Mouse (Mus musculus): ENCODE results near the gene Cdh12.
"Not testable (repeated sequence)": the region's sequence is repeated elsewhere in the genome, so short reads cannot be mapped to it uniquely, and the experiment has no call there.

Cdh12 gene

DNA sequence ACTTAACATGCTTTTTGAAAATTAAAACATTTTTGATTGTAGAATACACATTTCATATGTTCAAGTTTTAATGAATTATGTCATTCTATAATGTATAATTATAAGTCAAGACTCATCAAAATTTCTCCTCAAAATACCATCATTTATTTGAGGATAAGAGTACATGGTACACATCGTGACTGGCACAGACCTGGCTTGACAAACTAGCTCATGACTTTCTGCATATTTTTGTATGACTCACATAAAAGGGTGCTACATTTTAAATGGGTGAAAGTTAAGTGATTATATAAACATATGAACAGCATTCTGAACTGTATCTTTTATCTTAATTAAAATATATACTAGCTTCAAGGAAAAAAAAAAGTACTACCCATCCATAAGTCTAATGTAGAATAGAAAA is 643.8 kb downstream of the Cdh12 start:
- no peak for DNase-seq (ENCODE audit: extremely low spot score, low spot score)

DNA sequence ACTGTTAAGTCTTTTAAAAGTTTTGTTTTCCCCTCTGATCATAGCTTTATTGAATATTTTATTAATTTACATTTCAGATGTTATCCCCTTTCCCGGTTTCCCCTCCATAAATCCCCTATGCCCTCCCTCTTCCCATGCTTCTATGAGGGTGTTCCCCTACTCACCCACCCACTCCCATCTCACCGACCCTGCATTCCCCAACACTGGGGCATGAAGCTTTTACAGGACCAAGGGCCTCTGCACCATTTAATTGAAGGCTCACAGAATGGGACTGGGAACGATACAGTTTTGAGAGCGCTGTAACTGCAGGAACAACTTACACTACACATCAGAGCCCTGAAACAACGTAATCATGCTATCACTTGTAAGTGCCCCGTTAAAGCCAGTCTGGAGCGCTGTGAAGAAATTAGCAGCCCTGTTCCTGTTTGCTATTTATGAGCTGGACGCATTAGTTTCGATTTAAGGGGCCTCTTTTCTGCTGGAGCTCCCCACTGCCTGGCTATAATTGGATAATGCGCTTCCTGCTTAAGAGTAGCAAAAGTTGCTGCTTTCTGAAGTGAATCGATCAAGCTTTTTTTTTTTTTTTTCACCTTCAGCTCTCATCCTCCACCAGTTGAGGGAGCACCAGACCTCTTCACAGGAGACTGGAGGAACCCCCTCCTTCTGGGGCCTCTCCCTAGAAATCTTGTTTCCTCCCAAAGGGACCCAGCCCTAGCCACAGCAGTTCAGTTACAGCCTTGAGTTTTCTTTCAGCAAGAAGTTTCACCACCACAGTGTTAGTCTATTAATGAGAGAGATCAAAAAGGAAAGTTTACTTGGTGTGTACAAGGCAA is 660.2 kb downstream of the Cdh12 start:
- DNase-seq (ENCODE audit: extremely low spot score, low spot score): peak; percentile 13

DNA sequence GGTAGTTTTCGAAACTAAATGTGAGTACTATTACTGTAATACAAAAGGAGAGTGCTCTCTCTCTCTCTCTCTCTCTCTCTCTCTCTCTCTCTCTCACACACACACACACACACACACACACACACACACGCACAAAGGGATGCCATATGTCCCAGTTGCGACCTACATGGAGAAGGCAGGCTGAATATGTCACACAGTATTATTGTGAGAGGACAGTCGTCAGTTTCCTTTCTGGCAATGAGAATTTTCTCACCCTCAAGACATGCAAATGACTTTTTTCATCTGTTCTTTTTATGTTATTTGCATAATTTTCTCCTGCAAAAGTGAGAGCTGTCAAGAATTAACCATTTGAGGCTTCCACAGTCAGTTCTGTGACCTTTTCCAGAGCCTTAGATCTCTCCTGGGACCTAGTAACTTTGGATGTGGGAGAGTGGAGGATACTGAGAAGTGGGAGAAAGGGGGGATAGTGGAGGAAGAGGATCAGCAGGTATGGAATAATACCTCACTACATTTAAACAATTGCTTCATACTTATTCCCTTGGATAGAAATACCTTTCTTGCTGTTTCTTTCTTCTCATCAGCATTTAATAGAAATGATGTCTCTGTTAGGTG is 660.9 kb downstream of the Cdh12 start:
- no peak for DNase-seq (ENCODE audit: extremely low spot score, low spot score)

DNA sequence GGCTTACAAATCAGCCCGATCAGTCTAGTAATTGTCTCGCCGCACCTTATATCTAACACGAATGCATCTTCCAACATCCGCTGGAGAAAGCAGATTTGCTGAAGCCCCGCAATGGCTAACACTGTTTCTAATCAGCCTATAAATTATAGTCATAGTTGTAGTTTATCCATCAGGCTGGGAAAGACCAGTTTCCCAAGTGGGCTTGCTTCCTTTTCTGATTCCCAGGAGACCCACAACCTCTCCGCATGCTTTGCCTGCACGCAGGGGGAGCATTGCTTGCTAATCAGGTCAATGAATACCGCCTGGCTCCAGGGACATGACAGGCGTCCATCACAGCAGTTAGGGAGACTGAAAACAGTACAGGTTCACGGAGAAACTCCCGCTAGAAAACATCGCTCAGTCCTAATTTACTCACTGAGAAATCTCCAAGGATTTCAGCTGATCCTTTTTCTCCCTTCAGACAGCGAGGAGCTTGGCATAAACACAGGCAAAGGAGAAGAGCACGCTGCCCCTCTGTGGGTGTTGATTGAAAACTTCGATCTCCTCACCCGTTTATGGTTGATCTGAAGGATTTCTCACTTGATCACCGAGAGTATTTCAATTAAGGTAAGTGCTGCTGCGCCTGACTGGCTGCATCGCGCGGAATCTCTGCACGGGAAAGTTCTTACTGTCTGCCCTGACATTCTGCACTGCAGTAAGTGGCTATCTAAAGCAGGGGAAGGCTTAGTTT is 662.0 kb downstream of the Cdh12 start:
- DNase-seq (ENCODE audit: extremely low spot score, low spot score): peak; percentile 27

DNA sequence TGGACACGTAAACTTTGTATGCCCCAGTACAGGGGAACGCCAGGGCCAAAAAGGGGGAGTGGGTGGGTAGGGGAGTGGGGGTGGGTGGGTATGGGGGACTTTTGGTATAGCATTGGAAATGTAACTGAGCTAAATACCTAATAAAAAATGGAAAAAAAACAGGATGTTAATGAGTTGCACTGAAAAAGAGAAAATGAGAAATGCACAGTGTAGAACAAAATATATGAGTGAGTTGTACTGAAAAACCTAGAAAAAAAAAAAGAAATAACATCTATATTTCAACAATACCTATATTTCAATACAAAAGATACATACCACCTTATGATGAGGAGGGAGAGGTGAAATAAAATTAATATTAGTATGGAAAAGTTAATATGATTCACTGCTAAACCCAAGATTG is 665.7 kb downstream of the Cdh12 start:
- DNase-seq (ENCODE audit: extremely low spot score, low spot score): not testable (repeated sequence)

DNA sequence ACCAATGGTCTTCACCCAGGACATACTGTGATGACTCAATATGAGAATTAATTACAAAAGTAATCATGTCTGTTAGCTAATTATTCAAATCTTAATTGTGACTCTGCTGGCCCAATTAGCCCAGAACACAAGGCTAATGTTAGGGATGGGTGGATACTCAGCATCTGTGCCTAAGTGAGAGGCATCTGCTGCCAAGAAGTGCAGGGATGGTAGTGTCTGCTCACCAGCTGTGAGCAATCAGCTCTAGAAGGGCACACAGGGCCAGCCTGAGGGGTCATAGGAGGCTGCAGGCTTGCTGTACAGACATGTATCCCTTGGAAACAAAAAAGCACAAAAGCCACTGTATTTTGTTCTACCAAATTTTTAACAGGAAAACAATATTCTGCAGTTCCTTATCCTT is 681.6 kb downstream of the Cdh12 start:
- no peak for DNase-seq (ENCODE audit: extremely low spot score, low spot score)

DNA sequence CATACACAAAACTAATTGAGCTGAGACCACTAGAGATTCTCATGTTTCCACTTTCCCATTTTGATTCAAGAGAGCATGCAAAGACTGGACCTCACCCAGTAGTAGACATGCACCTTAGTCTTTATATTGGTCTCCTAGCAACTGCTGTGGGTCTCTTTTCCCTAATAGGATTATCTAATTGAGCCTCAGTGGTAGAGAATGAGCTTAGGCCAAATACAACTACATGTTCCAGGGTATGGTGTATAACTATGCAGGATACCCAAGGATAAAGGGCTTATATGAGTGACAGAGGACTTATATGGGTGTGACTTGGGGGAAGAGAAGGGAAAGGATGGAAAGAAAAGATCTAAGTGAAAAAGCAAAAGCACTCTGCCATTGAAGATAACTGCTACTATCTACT is 683.9 kb downstream of the Cdh12 start:
- no peak for DNase-seq (ENCODE audit: extremely low spot score, low spot score)

DNA sequence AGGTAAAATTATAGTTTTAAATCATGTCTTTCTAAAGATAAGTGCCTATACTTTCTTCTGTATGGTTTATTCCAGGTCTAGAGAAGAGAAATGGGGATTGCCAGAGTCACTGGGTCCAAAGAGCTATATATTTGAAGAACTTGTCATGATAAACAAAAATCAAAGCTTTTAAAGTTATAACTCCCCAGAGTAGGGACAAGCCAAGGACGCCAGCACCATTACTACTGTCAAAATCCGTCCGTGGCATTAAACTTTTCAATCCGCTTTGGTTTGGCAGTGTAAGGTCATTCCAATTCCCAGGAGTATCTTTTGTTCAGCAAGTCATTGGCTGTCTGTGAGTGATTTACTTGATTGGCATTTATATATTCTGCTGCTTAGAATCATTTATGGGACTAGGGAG is 697.8 kb downstream of the Cdh12 start:
- no peak for DNase-seq (ENCODE audit: extremely low spot score, low spot score)

DNA sequence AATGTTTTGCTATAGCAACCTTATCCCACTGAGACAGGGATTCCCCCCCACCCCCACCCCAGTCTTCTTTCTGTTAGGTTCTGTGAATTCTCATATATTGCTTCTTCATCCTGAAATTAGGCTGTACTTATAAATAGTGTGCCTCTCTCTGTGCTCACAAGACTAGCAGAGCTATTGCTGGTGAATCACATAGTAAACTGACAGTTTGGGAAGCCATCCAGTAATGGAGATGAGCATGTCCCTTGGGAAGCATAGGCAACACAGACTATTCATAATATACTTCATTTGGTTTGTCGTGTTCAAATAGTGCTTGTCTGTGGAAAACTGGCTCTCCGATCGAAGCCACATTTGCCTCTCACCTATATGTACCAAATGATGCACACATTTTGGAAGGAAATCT is 704.5 kb downstream of the Cdh12 start:
- DNase-seq (ENCODE audit: extremely low spot score, low spot score): no peak

DNA sequence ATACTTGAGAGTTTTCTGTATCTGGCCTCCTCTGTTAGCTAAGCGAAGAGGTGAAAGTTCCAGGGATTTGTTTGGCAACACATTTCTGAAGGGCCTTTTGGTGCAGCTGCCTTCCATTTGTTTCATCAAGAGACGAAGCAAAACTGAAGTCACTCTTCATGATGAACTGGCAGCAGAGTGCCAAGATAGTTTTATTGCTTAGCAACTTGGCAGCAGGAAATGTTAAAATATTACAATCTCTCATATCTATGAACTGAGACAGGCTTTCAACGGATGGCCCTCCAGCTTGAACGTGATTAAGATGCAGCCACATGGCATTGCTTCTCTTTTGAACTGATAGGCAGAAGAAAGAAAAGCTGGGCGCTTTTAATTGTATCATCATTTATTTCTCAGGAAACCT is 730.7 kb downstream of the Cdh12 start:
- DNase-seq (ENCODE audit: extremely low spot score, low spot score): no peak

DNA sequence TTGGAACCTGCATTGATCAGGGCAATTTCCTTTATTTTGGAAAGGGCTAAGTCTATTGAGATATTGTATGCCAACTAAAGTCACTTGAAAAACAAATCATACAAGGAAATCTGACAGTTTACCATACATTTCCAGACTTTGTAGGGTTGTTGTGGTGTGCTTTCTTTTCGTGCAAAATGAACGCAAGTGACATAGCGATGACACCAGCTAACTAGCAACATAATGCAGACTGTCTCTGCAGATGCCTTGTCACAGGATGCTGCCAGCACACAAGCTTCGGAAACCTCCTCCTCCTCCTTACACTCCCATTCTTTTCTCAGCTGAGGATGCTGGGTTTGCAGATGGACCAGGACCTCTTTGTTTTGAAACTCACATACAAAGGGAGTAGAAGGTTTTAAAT is 731.1 kb downstream of the Cdh12 start:
- no peak for DNase-seq (ENCODE audit: extremely low spot score, low spot score)

DNA sequence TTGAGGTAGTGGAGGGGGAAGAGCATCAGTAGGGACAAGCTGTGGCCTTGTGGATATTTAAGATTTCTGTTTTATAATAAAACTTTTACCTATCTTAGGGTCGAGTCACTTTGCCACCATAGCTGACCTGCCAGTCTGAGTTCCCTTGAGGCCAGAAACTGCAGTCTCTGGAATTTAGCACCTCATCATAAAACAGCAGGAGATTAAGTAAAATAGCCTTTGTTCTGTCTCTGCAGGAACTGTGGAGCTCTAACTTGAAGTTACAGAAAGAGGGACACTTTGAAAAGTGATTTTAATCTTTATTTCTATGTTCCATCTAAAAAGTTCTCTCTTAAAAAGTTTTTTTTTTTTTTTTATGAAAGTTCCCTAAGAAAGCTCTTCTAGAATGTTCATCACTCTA is 736.7 kb downstream of the Cdh12 start:
- no peak for DNase-seq (ENCODE audit: extremely low spot score, low spot score)

DNA sequence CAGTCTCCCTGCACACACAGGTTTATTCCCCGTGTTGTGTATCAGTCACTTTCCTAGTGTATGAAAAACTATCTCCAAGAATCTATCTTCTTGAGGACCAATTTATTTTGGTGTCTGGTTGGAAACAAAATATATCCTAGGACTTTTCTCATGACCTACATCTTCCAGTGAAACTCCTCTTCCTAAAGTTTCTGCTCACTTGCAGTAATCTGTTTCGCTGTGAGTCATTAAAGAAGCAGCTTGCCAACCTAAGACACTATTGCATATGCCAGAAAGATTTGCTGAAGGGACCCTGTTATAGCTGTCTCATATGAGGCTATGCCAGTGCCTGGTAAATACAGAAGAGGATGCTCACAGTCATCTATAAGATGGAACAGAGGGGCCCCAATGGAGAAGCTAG is 761.0 kb downstream of the Cdh12 start:
- not testable (repeated sequence) for DNase-seq (ENCODE audit: extremely low spot score, low spot score)

DNA sequence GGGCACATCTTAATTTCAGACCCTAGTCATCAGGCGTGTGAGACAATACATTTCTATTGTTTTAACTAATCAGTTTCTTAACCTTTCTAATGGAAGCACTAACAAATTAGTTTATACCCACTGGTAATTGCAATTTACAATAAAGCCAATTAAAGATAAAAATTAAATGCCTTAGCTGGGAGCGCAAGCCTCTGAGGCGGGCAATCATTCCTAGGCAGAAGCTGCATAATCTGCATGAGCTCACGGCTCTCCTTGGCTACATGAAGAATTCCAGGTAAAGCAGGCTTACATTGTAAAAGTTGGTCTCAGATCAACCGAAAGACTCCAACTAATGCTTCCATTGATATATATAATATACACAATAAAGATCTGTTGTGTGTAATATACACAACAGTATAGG is 773.9 kb downstream of the Cdh12 start:
- no peak for DNase-seq (ENCODE audit: extremely low spot score, low spot score)

DNA sequence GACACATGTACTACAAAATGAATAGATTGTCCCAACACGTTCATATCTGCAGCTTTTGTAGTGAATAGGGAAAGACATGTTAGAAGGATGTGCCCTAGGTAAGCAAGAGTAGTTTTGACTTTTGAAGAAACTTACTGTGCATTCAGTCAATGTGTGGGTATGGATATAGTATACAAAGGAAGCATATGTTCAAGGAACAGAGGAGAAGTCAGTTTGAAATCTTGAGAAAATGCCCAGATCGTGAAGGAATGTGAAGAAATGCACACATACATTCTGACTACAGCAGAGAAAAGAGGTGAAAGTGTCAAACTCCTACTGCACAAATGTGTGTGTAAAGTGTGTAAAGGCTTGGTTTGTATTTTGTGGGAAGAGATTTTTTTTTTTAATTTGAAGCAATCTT is 812.3 kb downstream of the Cdh12 start:
- no peak for DNase-seq (ENCODE audit: extremely low spot score, low spot score)

DNA sequence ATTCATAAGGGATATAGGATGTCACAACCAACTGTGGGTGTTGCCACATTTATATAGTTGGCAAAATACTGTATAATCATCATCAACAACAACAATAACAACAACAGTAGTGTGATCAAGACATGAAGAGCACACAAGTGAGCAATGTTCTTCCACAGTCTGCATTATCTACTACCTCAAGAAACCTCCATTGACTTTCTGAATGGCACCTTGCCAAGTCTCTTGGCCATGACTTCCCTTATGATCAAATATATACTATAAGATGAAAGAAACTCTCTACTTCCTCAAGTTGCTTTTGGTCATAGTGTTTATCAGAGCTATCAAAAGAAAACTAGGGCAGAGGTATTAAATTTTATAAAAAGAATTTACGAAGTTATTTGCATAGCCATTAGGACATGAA is 820.8 kb downstream of the Cdh12 start:
- no peak for DNase-seq (ENCODE audit: extremely low spot score, low spot score)

DNA sequence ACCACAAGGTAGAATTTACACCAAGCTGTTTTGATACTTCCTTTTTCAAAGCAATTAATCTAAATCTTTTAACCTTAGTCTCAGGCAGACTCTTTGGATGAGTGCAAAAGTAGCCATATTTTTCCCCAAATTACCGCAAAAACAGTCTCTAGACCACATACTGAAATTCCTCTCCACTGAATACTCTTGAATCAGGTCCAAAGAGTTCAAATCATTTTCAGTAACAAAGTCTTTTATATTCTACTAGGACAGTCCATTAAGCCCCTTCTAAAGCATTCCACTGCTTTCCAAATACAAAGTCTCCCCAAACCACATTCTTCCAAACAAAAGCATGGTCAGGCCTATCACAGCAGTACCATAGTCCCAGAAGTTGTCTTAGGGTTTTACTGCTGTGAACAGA is 848.0 kb downstream of the Cdh12 start:
- no peak for DNase-seq (ENCODE audit: extremely low spot score, low spot score)

DNA sequence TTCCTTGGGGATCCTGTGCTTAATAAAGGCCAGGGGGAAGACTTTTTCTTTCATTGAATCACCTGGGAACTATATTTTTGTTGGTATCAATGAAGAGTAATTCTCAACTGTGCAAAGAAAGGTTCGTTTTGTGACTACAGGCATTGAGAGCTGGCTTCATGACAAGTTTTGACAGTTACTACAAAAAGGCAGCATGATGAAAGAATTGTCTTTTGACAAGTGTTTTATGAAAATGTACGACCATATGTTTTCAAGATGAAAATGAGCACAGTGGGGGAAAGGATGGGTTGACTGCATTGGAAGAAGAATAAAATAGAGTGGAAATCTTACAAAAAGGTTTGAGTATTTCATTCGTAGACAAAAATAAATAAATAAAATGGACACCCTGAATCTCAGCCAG is 866.4 kb downstream of the Cdh12 start:
- no peak for DNase-seq (ENCODE audit: extremely low spot score, low spot score)

DNA sequence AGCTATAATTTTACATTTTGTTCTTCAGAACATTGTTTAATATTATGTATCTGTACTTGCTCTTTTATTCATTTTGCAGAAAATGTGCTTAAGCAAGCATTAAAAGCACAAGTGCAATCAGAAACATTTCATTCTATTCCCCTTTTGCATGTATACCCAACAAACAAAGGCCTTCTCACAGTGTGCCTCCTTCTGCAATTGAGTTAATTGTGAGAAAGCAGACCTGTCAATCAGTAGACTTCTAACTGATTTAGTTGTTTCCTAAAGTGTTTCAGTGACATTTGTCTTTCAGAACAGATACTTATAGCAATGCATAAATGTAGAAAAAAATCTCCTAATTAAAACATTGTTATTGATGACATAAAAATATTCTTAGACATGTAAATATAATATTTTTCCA is 894.8 kb downstream of the Cdh12 start:
- no peak for DNase-seq (ENCODE audit: extremely low spot score, low spot score)

DNA sequence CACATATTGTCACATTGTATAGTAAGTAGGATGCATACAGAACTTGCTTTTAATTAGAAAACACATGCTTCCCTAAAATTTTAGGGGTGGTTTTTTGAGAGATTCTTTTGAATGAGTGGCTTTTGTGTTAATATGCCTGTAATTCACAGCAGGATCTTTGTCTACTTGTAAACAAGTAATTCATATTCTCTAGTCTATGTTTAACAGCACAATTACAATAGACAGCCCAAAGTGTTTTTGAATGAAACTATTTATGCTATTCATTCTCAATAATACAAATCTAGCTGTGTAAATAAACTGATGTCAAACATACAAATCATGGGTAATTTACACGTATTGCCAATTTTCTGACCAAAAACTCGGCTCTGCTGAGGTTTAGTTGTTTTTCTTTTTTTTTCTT is 895.3 kb downstream of the Cdh12 start:
- no peak for DNase-seq (ENCODE audit: extremely low spot score, low spot score)

DNA sequence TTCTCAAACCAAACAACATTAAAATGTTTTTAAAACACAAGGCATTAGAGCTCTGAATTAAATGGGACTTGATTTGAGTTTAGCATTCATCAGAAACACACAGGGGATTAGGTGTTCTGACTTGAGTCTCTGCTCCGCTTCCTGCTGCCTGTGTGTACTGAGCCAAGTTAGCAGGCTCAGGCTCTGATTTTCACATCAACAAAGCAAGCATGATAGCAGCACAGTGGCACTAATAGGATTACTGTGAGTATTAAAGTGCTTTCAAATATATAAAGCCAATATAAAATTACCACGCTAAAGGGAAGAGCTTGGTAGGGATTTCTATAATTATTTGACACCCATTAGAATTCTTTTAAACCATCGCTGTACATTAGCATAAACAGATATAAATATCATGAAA is 895.7 kb downstream of the Cdh12 start:
- DNase-seq (ENCODE audit: extremely low spot score, low spot score): no peak

DNA sequence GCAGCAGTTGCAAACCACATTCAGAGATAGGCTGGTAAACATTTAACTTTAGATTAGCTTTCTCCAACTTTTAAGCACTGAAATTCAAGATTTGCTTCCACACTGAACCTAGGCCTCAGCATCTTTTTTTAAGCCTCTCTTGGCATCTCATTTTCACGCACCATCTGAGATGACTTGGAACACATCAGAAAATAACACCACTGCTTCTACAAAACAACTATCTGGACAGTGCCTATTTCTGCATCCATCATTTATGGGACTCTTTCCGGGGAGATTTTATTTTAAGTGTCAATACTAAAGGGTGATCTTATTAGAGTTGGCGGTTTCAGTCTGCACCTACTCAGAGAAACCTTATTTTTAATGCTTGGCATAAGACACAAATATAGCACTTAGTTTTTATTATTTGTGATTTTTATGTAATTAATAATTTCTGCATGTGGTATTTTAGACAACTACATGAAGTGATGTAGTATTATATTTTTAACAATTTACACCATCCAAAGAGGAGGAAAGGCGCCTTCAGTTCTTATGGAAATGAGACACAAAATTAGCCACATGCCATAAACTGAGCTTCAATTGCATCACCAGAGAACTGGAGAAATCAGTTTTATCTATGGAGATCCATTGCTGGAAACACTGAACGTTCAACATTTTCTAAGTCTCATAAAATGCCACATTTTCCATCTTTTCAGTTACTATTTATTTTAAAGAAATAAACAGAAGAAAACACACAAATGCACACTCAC is 906.5 kb downstream of the Cdh12 start:
- DNase-seq (ENCODE audit: extremely low spot score, low spot score): no peak

Data from neural tube, embryonic 10.5 days (tissue).